Comparison of ENCODE assay signal across 8 mouse cellular contexts in genomic region chr5:103692531-103693040, GRCm38 (mm10). TPM values are rescaled to one million over a fixed set of nuclear protein-coding genes. Genes with fewer than 3 reads are reported as not detected.
A peak's percentile ranks its signal among the peaks of the same experiment; 100 is the strongest.
DNase-seq lines count a peak whose midpoint lies in the region; ATAC-seq lines count a peak whose summit lies in the region.

No protein-coding gene starts in this region.

- no peaks in the 10 kb centered on the region for H3K9me3 ChIP-seq in megakaryocyte, embryonic 14.5 days
- H3K9me3 ChIP-seq in heart, embryonic 13.5 days = no peaks in the 10 kb centered on the region
- H3K9me3 ChIP-seq in neural tube, embryonic 13.5 days = no peaks in the 10 kb centered on the region

- peak overlapping the region; percentile 100 for H3K4me2 ChIP-seq in heart, embryonic 13.5 days
- peak overlapping the region; percentile 97 for H3K4me2 ChIP-seq in neural tube, embryonic 13.5 days

- peak overlapping the region; percentile 81 for H3K9ac ChIP-seq in heart, embryonic 13.5 days
- H3K9ac ChIP-seq in neural tube, embryonic 13.5 days = peak overlapping the region; percentile 65

- H3K4me1 ChIP-seq in megakaryocyte, embryonic 14.5 days = peaks cover 32% of the 10 kb centered on the region
- H3K4me1 ChIP-seq in brown adipose tissue, adult 24 weeks (ENCODE audit: control insufficient read depth, insufficient read depth, insufficient read length, low read length) = peaks cover 4% of the 10 kb centered on the region; the same call in 1 of the 2 replicates
- peaks cover 15% of the 10 kb centered on the region for H3K4me1 ChIP-seq in heart, embryonic 13.5 days
- peaks cover 23% of the 10 kb centered on the region for H3K4me1 ChIP-seq in neural tube, embryonic 13.5 days (replicated peaks)

- peak overlapping the region; percentile 53 for H3K27ac ChIP-seq in brown adipose tissue, adult 24 weeks (replicated peaks; ENCODE audit: low read depth, low read length)
- no peak overlapping the region for H3K27ac ChIP-seq in heart, embryonic 13.5 days (replicated peaks)
- no peak overlapping the region for H3K27ac ChIP-seq in neural tube, embryonic 13.5 days (replicated peaks)

- no peak for ATAC-seq in megakaryocyte, adult 5-6 weeks (ENCODE audit: poor library complexity, severe bottlenecking)
- 0 out of 2 replicates have a peak, but pooled peaks have one; percentile 13 for ATAC-seq in heart, embryonic 13.5 days (ENCODE audit: extremely low read depth, insufficient number of reproducible peaks, low FRiP score, low TSS enrichment)
- ATAC-seq in neural tube, embryonic 13.5 days (ENCODE audit: low read depth) = no peak; the same call in 1 of the 2 replicates

- peak; percentile 15 for DNase-seq in liver
- DNase-seq in left cerebral cortex, adult 9 months (ENCODE audit: low spot score in 2 of 2) = no peak
- no peak for DNase-seq in spleen, postnatal 36 days (ENCODE audit: low spot score in 2 of 2)

- H3K36me3 ChIP-seq in megakaryocyte, embryonic 14.5 days (replicated peaks; ENCODE audit: low read length) = no peaks in the 10 kb centered on the region
- H3K36me3 ChIP-seq in heart, embryonic 13.5 days = no peaks in the 10 kb centered on the region
- no peaks in the 10 kb centered on the region for H3K36me3 ChIP-seq in neural tube, embryonic 13.5 days

- H3K27me3 ChIP-seq in megakaryocyte, embryonic 14.5 days (replicated peaks) = no peaks in the 10 kb centered on the region
- H3K27me3 ChIP-seq in heart, embryonic 13.5 days (replicated peaks) = peaks cover 29% of the 10 kb centered on the region
- H3K27me3 ChIP-seq in neural tube, embryonic 13.5 days = peaks cover 34% of the 10 kb centered on the region

- H3K4me3 ChIP-seq in megakaryocyte, embryonic 14.5 days (replicated peaks) = peak overlapping the region; percentile 92
- H3K4me3 ChIP-seq in brown adipose tissue, adult 24 weeks (ENCODE audit: insufficient read depth, low read depth, low read length) = peak overlapping the region; percentile 84
- H3K4me3 ChIP-seq in heart, embryonic 13.5 days = peak overlapping the region; percentile 73
- H3K4me3 ChIP-seq in neural tube, embryonic 13.5 days = peak overlapping the region; percentile 56

- under 1% methylated on average over 34 of the region's 34 CpGs for WGBS in heart, embryonic 13.5 days
- under 1% methylated on average over 34 of the region's 34 CpGs for WGBS in neural tube, embryonic 13.5 days

RNA-seq across cellular contexts. Expression of gene Aff1, which starts 0.4 kb away (rescaled TPM):
- polyA plus RNA-seq in megakaryocyte, embryonic 14.5 days (2012; ENCODE audit: insufficient read depth, low replicate concordance) = 12.0 and 13.6 TPM in 2 replicates
- 45.0 and 51.0 TPM in 2 replicates for total RNA-seq in megakaryocyte, adult 5-6 weeks (2015)
- total RNA-seq in megakaryocyte, adult 5-6 weeks (2017) = 16.3 and 29.0 TPM in 2 replicates
- polyA plus RNA-seq in brown adipose tissue, adult 24 weeks (2012; ENCODE audit: insufficient read depth, insufficient read length, missing spikeins) = 8.8 and 9.1 TPM in 2 replicates
- 6.7 and 7.4 TPM in 2 replicates for polyA plus RNA-seq in heart, embryonic 13.5 days (2015; fragmentation: Nextera tagmentation; extraction: Ambion mirVana)
- 2.3 and 3.3 TPM in 2 replicates for polyA plus RNA-seq in neural tube, embryonic 13.5 days (2015; fragmentation: Nextera tagmentation; extraction: Ambion mirVana)

RNA-seq across cellular contexts. Expression of gene 1700016H13Rik, which starts 36.8 kb away (rescaled TPM):
- polyA plus RNA-seq in megakaryocyte, embryonic 14.5 days (2012; ENCODE audit: insufficient read depth, low replicate concordance) = not detected in 2 replicates
- total RNA-seq in megakaryocyte, adult 5-6 weeks (2015) = not detected in 2 replicates
- total RNA-seq in megakaryocyte, adult 5-6 weeks (2017) = not detected in 2 replicates
- not detected in 2 replicates for polyA plus RNA-seq in brown adipose tissue, adult 24 weeks (2012; ENCODE audit: insufficient read depth, insufficient read length, missing spikeins)
- polyA plus RNA-seq in heart, embryonic 13.5 days (2015; fragmentation: Nextera tagmentation; extraction: Ambion mirVana) = 0.20 TPM in 1 of 2 replicates, not detected in the other
- polyA plus RNA-seq in neural tube, embryonic 13.5 days (2015; fragmentation: Nextera tagmentation; extraction: Ambion mirVana) = 0.48 TPM in 1 of 2 replicates, not detected in the other
